Mouse (Mus musculus) urinary bladder, postnatal 4 days (tissue): ENCODE measurements around the gene Nlrp6.
"Not testable (repeated sequence)": the region's sequence is repeated elsewhere in the genome, so short reads cannot be mapped to it uniquely, and the experiment has no call there.

Source experiments
- DNase-seq, 2 experiments: peaks; one replicate each; pipeline ENCODE4 v3.0.0; 2021 to 2022; ENCODE audit warnings: low spot score in 2 of 2

Gene Nlrp6

DNA sequence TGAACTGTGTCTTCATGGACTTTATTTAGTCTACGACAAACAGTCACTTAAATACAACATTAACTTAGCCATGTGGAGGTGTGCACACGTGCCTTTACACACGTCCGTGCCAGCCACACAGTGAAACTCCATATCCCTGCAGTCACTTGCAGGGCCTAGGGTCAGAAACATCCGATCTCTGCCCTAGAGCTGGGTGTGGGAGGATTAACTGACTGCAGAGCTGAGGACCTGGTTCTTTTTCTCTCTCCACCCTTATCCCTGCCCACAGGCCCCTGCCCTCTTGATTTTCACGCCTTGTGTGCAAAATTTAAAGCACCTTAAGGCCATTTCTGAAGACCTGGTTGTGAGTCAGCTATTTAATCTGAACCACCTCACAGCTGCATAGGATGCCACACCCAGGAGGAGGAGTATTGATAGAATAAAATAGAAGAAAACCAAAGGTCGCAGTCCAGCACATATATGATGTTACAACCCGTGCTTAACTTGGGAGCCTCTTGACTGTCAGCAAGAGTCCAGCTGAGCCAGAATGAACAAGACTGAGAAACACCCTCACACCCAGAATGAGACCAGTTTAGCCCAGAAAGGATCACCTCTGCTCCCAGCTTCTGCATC is at the start of gene Nlrp6:
Gene Nlrp6 (plus strand): TSS at position 485 of the 612 bp plus-strand sequence.
- DNase-seq, result no peak

DNA sequence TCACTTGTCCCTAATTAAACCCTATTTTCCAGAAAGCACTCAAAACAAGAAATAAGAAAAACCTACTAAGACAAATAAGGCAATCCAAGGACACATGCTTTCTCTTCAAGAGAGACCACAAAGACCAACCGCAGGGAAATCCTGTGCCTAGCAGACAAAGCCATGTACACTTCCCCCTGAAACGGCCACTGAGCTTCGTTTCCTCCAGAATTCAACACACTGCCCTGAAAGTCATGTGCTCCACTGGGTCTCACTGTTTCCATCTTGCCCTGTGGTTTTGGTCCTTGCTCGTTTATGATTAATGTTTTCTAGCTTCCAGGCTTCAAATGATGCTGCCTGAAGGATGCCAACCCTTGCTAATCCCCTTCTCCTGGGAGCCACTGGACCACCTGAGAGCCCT is 46.5 kb upstream of the Nlrp6 start:
- no peak for DNase-seq

DNA sequence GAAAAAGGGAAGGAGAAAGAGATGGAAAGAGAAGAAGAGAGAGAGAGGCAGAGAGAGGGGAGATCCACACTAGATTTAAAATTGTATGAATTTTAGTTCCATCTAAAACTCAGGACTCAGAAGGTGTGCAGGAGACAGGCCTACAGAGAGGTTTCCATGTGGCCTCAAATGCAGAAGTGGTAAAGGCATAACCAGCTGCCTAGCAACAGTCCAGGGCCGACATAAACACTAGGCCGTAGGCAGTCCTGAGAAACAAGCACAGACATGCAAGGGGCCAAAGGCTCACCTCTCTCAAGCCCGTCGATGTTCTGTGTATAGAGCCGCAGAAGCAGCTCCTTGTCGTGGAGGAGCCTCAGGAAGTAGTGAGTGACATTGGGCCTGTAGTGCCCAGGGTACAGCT is 43.3 kb upstream of the Nlrp6 start:
- no peak for DNase-seq

DNA sequence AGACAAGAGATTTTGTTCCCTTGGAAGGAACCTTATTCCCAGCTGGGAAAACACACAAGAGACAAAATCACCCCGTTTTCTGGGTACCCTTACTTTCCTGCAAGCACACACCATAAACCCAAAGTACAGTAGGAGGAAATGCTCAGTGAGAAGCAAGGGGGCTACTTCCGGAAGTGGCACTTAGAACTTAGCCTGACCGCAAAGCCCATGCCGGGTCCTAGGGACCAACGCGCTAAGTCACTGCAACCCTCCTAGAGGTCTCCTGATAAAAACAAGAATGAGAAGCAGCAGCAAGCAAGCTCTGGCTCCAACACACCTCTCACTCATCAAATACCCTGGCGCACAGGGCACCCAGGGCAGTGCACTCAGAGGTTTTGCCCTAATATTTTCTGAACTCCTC is 41.3 kb upstream of the Nlrp6 start:
- no peak for DNase-seq

DNA sequence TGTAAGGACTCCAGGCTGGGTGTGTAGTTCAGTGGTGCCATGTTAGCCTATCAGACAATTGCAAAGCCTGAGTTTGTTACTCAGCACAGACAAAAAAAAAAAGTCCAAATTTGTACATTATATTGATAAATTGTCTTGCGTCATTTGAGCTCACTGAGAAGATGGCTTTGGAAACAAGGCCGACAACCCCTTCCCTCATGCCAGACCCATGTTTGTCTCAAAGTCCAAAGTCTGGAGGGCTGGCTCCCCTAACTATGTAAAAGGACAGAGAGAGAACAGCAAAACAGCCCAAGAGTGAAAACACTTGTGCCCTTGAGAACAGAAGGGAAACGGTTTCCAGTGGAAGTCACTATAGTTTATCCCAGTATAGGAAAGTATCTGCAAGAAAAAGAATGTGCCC is 40.3 kb upstream of the Nlrp6 start:
- no peak for DNase-seq

DNA sequence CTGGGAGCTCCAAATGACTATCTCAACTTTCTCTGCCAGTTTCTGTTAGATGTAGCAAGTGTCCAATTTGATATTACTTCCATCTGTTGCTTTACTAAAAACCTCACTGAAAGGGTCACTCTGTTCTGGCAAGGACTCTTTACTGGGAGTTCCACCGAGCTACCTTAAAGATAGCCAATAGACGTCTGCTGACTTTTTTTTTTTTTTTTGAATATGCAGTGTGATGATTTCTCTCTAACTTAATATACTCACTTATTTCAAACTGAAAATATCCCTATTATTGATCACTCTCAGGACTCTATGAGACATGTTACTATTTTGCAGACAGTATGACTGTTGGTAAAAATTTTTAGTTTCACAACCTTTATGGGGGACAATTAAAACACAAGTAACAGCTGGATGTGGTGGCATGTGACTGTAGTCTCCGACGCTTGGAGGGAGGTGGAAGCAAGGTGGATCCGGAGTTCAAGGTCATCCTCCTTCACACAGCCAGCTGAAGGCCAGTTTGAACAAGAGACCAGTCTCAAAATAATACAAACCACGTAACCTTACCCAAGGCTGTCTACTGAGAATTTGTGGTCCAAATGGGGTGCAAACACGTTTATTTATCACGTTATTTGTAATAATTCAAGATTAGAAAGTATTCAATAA is 39.7 kb upstream of the Nlrp6 start:
- no peak for DNase-seq

DNA sequence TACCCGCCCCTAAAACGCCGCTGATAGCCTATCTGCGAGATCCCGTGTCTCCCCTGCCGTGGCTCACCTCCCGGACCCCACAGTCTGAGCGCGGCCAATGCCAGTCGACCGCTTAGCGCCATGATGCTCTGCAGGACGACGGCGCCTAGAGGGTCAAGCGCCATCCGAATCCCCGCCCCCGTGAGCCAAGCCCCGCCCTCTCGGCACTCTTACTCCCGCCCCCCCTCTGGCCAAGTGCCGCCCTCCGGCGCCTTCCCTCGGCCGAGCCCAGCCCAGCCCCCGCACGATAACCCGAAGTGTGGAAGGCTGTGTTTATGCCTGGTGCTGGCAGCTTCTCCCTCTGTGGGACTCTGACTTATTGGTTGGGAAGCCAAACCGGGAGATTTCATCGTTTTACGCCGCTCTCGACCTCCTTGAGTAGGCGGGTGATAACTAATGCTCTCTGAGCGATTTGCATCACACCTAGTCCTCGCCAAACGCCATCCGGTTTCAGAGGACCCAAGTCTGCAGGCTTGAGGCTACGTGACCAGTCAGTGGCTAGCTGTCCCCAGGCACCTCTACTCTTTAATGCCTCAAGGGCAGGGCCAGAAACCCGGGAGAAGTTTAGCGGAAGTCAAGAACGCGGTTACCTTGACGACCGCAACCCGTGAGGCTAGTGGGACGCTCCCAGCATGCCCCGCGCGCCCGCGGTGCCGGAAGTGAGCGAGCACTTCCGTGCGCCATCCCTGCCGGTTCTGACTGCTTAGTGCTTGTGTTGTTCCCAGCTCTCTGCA is 38.8 kb upstream of the Nlrp6 start, which contains the start of the genes Psmd13 and Sirt3:
Gene Psmd13 (plus strand): TSS at position 273 of the 773 bp plus-strand sequence.
Gene Sirt3 (minus strand): TSS at position 614 of the 773 bp plus-strand sequence.
- peak; percentile 87 to 95 for DNase-seq

DNA sequence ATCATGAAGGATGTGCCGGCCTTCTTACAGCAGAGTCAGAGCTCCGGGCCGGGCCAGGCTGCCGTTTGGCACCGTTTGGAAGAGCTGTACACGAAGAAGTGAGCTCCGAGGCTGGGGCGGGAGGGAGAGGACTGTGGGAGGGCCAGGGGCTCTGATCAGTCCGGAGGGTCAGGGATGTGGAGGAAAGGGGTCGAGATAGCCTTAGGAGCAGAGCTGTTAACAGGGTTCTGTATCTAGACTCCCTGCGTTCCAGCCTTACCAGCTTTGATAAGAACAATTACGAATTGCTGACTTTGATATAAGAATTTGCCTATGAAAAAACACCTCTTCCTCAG is 38.3 kb upstream of the Nlrp6 start:
- no peak for DNase-seq

DNA sequence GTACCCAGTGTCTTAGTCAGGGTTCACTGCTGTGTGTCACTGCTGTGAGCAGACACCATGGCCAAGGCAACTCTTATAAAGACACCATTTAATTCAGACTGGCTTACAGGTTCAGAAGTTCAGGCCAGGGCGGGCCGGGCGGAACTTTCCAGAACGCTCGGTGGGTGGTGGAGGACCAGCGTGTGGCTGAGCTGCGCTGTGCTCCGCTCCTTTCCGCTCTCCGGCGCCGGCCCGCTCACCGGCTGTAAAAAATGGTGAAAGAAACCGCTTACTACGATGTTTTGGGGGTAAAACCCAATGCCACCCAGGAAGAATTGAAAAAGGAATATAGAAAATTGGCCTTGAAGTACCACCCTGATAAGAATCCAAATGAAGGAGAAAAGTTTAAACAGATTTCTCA is 30.1 kb upstream of the Nlrp6 start:
- DNase-seq, result not testable (repeated sequence)

DNA sequence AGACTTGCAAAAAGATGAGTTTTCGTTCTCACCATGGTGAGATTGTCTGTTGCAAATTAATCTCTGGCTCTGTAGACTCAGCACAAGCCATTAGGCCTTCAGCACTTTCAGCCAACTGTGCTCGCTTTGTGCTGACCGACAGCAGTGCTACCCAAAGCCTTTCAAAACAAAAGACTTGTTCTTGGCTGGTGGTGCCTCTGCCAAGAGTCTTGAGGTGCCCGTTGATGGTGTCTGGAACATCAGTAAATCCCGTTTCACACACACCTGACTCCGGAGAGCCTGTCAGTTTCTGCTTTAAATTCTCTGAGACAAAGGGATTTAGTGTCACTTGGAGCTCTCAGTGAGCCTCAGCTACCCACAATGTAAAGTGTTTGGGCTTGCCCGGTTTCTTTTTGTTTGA is 26.7 kb upstream of the Nlrp6 start:
- DNase-seq, result no peak

DNA sequence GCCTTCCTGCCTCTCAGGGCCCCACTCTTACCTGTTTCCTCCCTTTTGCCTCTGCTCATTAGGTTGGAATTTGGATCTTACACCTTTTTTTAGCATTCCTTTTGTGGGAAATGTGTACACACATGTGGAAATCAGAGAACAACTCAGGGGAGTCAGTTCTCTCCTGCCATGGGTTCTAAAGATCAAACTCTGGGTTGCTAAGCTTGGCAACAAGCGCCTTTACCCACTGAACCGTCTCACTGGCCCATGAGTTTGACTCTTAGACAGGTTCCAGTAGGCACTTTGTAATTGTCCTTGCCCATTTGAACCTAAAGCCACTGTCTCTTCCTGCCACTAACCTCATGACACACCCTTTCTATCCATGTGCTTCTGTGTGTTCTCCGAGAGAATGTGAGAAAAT is 26.1 kb upstream of the Nlrp6 start:
- no peak for DNase-seq

DNA sequence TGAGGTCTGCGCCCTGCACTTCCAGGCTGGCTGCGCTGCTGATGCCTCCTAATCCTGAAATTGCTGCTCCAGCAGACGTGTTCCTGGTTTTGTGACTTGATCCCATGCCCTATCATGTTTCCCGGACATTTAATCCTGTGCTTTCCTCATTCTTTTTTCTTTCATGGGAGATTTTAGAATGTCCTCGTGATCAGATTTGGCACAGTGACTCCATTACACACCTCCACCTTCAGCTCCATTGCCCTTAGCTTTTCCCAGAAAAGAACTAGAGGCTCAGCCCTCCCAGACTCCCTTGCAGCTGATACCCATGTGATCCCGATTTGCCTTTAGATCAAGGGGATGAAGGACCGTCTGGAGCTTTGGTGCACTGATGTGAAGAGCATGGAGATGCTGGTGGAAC is 22.8 kb upstream of the Nlrp6 start:
- no peak for DNase-seq

DNA sequence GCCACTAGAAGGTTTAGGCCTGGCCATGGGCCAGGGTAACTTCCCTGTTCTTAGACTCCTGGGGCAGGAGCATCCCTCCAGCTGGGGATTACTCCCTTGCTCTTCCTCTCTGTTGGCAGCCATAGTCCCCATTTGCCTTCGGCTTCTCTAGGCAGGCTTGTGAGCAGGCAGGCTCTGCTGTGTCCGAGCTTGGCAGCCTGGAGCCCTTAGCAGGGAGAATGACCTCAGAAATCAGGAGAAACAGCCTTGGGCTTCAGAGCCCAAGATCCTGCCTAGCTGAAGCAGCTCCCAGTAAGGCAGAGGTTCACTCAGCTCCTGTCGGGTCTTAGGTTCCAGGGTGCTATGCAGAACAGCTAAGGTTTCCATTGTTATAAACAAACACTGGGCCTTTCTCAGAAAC is 21.6 kb upstream of the Nlrp6 start:
- DNase-seq, result no peak

DNA sequence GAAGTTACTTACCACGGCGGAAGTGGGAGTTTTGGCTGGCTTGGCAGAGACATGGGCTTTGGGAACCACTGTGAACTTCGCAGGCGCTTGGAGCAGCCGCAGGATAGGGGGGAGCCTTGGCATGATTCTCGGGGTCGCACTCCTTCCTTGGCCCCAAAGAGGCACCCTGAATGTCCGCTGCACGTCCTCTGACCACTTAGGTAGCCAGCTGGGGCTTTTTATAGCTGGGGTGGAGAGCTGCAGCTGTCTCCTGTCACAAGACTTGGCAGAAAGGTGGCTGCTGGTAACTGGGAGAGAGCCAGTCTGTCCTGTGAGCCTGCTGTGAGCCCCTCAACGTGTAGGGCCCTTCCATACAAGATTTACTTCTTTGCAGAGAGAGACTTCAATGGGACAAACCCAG is 20.5 kb upstream of the Nlrp6 start, which contains the start of gene Cox8b:
Gene Cox8b (minus strand): TSS at position 227 of the 400 bp plus-strand sequence.
- no peak for DNase-seq

DNA sequence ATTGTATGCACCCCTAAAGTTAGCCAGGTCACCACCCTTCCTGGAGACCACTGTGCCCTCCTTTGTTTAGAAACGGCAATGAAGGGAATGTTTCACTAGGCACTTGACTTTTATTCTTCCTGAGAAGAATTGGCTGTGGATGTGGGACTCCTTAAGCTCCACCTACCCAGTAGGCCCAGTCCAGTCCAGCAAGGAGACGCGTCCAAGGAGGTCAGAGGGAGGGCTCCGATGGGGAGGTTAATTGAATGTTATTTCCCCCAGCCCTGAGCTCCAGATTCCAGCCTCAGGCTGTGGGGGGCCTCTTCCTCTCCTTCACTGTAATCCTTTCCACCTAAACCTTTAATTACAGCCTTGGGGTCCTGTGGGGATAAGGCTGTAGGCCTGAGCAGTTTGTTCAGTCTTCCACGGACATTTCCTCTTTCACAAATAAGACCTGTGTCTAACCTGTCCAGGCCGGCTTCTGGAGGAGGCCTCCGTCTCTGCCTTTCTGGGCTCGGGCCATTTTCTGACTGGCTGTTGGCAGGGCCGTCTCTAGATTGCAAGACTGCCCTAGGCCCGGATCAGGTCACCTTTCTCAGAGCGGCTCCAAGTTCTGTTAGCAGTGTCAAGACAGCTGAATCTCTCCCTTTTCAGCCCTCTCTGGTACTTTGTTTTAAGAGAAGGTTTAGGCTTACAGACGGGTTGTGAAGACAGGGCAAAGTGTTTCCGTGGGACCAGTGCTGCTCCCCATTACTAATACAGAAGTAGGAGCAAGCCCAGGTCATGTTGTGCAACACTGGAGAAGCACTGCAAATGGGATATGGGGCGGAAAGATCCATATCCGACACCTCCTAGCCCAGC is 18.4 kb upstream of the Nlrp6 start:
- no peak for DNase-seq

DNA sequence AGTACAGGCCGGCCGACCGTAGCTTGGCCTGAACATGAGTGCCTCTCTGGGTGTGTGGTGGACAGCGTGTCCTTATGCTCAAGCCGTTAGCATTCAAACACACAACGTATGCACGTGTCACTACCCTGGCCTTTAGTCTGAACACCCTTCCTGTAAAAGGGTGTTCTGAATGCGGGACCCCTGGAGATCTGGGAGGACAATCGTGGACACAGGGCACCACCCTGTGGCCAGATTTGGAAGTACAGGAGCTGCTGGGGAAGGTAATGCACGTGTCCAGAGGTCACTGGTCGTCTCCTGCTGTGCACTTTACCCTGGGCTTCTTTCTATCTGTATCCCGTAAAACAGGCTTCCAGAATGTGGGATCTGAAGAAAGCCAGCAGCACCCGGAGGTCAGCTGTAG is 17.5 kb upstream of the Nlrp6 start:
- peak; percentile 66 to 85 for DNase-seq

DNA sequence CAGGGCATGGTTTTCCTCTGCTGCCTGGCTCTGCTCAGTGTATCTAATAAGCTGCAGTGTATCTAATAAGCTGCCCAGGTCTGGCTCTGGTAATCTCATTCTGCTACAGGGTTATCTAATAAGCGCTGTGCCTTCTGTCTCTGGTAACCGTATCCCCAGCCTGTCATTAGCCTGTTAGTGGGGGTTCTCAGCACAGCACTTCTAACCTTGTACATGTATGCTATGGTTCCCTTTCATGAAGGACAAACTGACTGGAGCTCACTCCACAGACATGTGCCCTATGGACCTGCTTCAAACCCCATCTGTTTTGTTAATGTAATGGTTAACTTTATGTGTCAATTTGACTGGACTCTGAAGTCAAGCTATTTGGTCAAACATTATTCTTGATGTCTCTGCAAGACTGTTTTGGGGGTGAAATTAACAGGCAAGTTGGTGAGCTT is 15.0 kb upstream of the Nlrp6 start:
- DNase-seq, result no peak

DNA sequence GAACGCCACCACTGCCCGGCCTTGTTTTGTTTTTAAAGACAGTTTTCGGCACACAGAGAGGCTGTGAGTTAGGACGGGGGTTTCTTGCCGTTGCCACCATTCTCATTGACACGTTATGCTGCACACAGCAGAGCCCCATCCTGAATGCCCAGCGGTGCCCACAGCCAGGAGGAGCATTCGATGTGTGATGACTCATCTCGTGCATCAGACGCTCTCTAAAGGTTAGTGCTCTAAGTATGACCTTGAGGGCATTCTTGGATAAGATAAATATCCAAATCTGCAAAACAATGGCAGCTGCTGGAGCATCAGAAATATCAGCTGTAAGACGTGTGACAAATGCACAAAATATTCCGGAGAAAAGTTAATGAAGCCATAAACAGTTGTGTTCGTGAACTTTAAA is 13.6 kb upstream of the Nlrp6 start:
- no peak for DNase-seq

DNA sequence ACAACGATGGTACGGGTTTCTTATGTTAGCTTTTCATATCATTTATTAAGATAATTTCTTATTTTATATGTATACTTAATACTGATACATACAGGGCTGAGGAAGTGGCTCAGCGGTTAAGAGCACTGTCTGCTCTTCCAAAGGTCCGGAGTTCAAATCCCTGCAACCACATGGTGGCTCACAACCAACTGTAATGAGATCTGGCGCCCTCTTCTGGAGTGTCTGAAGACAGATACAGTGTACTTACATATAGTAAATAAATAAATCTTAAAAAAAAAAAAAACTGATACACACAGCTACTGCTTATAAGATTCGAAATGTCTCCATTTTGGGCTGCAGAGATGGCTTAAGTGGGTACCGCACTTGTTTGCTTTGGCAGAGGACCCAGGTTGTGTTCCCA is 13.0 kb upstream of the Nlrp6 start:
- DNase-seq, result no peak

DNA sequence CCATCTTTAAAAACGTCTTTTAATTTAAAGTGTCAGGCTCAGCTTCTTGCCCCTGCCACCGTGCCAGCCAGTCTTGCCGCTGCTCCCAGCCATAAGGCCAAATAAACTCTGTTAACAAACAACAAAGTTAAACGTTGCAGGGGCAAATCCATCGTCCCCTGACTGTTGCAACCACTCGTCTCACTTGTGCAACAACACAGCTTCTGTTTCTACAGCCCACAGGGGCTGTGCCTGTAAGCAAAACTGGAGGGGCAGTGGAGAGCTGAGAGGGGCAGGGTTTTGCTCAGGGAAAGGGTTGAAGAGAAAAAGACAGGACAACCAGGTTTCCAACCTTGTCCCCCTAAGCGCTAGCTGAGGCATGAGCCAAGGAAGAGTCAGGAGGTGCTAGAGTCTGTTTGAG is 12.5 kb upstream of the Nlrp6 start:
- no peak for DNase-seq

DNA sequence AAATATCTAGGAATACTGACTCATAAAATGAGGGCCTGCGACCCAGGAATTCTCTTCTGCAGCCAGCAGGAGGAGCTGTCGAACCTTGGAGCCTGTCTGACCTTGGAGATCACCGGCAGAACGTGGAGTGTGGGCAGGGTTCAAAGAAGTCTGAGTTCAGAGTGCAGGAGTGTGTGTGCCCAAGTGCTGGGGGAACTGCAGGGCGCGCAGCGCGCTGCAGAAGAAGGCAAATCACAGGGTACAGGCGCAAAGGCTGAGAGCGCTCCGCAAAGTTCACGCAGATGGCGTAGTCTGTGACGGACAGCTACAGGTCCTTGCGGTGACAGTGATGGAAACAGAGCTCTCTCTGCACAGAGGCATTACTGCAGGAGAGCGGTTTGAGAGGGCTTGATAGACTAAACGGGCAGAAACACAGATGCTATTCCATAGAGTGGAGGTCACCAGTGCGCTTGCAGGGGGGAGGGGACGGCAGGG is 12.0 kb upstream of the Nlrp6 start:
- peak; percentile 64 to 83 for DNase-seq

DNA sequence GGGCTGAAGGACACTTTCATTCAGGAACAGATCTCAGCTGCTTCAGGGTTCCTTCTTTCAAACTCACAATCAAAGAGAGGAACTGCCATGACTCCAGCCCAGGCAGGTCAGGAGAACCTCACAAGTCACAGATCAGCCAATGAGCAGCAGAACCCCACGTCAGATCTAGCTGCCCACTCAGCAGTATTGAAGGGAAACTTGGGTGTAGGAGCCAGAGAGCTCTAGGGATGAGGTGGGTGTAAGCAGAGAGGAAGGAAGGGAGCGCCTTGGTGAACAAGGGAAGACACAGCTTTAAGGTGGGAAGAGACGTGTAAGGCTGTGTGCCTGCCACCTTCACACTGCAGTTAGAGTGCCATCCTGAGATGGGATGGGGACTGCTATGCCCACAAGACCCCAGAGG is 8.4 kb upstream of the Nlrp6 start:
- no peak for DNase-seq
